Mouse (Mus musculus) intestine, embryonic 14.5 days (tissue): ENCODE data around the gene Foxp1. TPM values are rescaled to one million over a fixed set of nuclear protein-coding genes. Genes with fewer than 3 reads are reported as not detected.

Source experiments
- ATAC-seq: fragments of 200-750 bp; cut with Nextera tagmentation; replicated peaks from 2 replicates; pipeline ENCODE4 v1.8.0; 2017; ENCODE audit warnings: low read depth, moderate number of reproducible peaks, moderate TSS enrichment, moderate library complexity; ENCODE audit not compliant: low FRiP score, low TSS enrichment
- DNase-seq: peaks from one replicate; pipeline ENCODE4 v3.0.0-alpha.2; 2018; ENCODE audit warnings: low spot score
- H3K27ac ChIP-seq: fragments of 300-500 bp; sonication (generic); 2 replicates; pipeline ENCODE4 v1.5.1; 2014; ENCODE audit warnings: low read depth, mild to moderate bottlenecking, control low read depth
- H3K27me3 ChIP-seq: fragments of 300-500 bp; sonication (generic); replicated peaks from 2 replicates; pipeline ENCODE4 v1.6.1; 2014; ENCODE audit warnings: low read length, control low read depth; ENCODE audit not compliant: control insufficient read depth, insufficient read depth
- H3K36me3 ChIP-seq: fragments of 300-500 bp; sonication (generic); 2 replicates; pipeline ENCODE4 v1.6.1; 2014; ENCODE audit warnings: low read length, control low read depth; ENCODE audit not compliant: control insufficient read depth, insufficient read depth
- H3K4me1 ChIP-seq: fragments of 300-500 bp; sonication (generic); replicated peaks from 2 replicates; pipeline ENCODE4 v1.6.1; 2014; ENCODE audit warnings: low read length, control low read depth, mixed read lengths; ENCODE audit not compliant: control insufficient read depth, insufficient read depth
- H3K4me2 ChIP-seq: fragments of 300-500 bp; sonication (generic); 2 replicates; pipeline ENCODE4 v1.6.1; 2014; ENCODE audit warnings: low read length
- H3K4me3 ChIP-seq: fragments of 300-500 bp; sonication (generic); 2 replicates; pipeline ENCODE4 v1.5.1; 2014; ENCODE audit warnings: low read depth, low read length, control low read depth, mixed read lengths
- H3K9ac ChIP-seq: fragments of 300-500 bp; sonication (generic); 2 replicates; pipeline ENCODE4 v1.6.1; 2014; ENCODE audit warnings: mild to moderate bottlenecking, low read length
- H3K9me3 ChIP-seq: fragments of 300-500 bp; sonication (generic); 2 replicates; pipeline ENCODE4 v1.6.1; 2016; ENCODE audit warnings: low read length, control low read depth; ENCODE audit not compliant: control insufficient read depth
- WGBS: fragments of 180-500 bp; shearing (Covaris S2); extraction: QIAGEN DNeasy Blood & Tissue Kit; methylation state at CpG from one replicate; pipeline ENCODE4 v1.1.7; 2014; 5-methylcytosine and 5-hydroxymethylcytosine counted together
- polyA plus RNA-seq: library from polyadenylated mRNA; unstranded; fragments of >200 nt; fragmentation: Nextera tagmentation; extraction: Ambion mirVana; gene quantifications from 2 replicates; pipeline ENCODE4 v1.2.1, GENCODE M21; 2014

Gene Foxp1
- polyA plus RNA-seq, 1 experiment from 2014 or later, result 133 TPM

- Histone ChIP-seq H3K27me3 (no peaks in the 10 kb centered on the region), H3K36me3 (no peaks in the 10 kb centered on the region), H3K9ac (peak overlapping the region; percentile 95), H3K9me3 (no peaks in the 10 kb centered on the region), H3K27ac (peak overlapping the region; percentile 100), H3K4me1 (peaks cover 16% of the 10 kb centered on the region; the same call in 1 of the 2 replicates), H3K4me3 (peak overlapping the region; percentile 88), H3K4me2 (peak overlapping the region; percentile 71)
- ATAC-seq (no peak), DNase-seq (no peak)
- WGBS, result 25% methylated on average over 10 of the region's 10 CpGs
Observed at GRCm38 (mm10) chr6:99523679-99524370, 1.3 kb upstream of the Foxp1 start.

GRCm38 (mm10) chr6:99523109-99523632 is 650 bp upstream of the Foxp1 start:
- peaks cover 16% of the 10 kb centered on the region; the same call in 1 of the 2 replicates for H3K4me1 ChIP-seq
- peak; percentile 48 for ATAC-seq
- H3K4me3 ChIP-seq, result peak overlapping the region; percentile 88
- H3K9me3 ChIP-seq, result no peaks in the 10 kb centered on the region
- H3K36me3 ChIP-seq, result no peaks in the 10 kb centered on the region
- H3K27ac ChIP-seq, result peak overlapping the region; percentile 100
- WGBS, result under 1% methylated on average over 22 of the region's 22 CpGs
- H3K9ac ChIP-seq, result peak overlapping the region; percentile 95
- DNase-seq, result peak; percentile 92
- peak overlapping the region; percentile 71 for H3K4me2 ChIP-seq
- H3K27me3 ChIP-seq, result no peaks in the 10 kb centered on the region

GRCm38 (mm10) chr6:99521641-99522358 is 721 bp downstream of the Foxp1 start:
- peak; percentile 20 for ATAC-seq
- WGBS, result under 1% methylated on average over 63 of the region's 64 CpGs
- peak overlapping the region; percentile 88 for H3K4me3 ChIP-seq

GRCm38 (mm10) chr6:99521038-99521640 is 1.4 kb downstream of the Foxp1 start:
- ATAC-seq (peak; percentile 72), DNase-seq (peak; percentile 88)
- peak overlapping the region; percentile 95 for H3K9ac ChIP-seq
- peaks cover 19% of the 10 kb centered on the region; the same call in 1 of the 2 replicates for H3K4me1 ChIP-seq
- H3K4me2 ChIP-seq, result peak overlapping the region; percentile 71
- H3K9me3 ChIP-seq, result no peaks in the 10 kb centered on the region
- peak overlapping the region; percentile 100 for H3K27ac ChIP-seq
- peak overlapping the region; percentile 88 for H3K4me3 ChIP-seq
- no peaks in the 10 kb centered on the region for H3K36me3 ChIP-seq
- H3K27me3 ChIP-seq, result no peaks in the 10 kb centered on the region
- WGBS, result under 1% methylated on average over 42 of the region's 54 CpGs

More at GRCm38 (mm10) chr6:99521641-99522358, 721 bp downstream of the Foxp1 start:
- H3K9me3 ChIP-seq, result no peaks in the 10 kb centered on the region
- H3K4me1 ChIP-seq, result peaks cover 19% of the 10 kb centered on the region; the same call in 1 of the 2 replicates
- peak; percentile 85 for DNase-seq
- peak overlapping the region; percentile 100 for H3K27ac ChIP-seq
- H3K4me2 ChIP-seq, result peak overlapping the region; percentile 71
- no peaks in the 10 kb centered on the region for H3K36me3 ChIP-seq
- H3K27me3 ChIP-seq, result no peaks in the 10 kb centered on the region
- peak overlapping the region; percentile 95 for H3K9ac ChIP-seq

- under 1% methylated on average over 27 of the region's 27 CpGs for WGBS
- Histone ChIP-seq H3K9ac (peak overlapping the region; percentile 95), H3K4me3 (peak overlapping the region; percentile 88), H3K4me2 (peak overlapping the region; percentile 71), H3K9me3 (no peaks in the 10 kb centered on the region), H3K27me3 (no peaks in the 10 kb centered on the region), H3K27ac (peak overlapping the region; percentile 100), H3K4me1 (peaks cover 23% of the 10 kb centered on the region), H3K36me3 (no peaks in the 10 kb centered on the region)
- DNase-seq (no peak), ATAC-seq (no peak; the same call in 1 of the 2 replicates)
Observed at GRCm38 (mm10) chr6:99520676-99521037, 1.9 kb downstream of the Foxp1 start.

- DNase-seq, result peak; percentile 73
- H3K27me3 ChIP-seq, result no peaks in the 10 kb centered on the region
- WGBS, result 3% methylated on average over 33 of the region's 38 CpGs
Observed at GRCm38 (mm10) chr6:99519806-99520675, 2.5 kb downstream of the Foxp1 start.

GRCm38 (mm10) chr6:99519052-99519451 is 3.5 kb downstream of the Foxp1 start:
- DNase-seq (peak; percentile 63), ATAC-seq (no peak)
- Histone ChIP-seq H3K27me3 (no peaks in the 10 kb centered on the region), H3K9ac (peak overlapping the region; percentile 95), H3K4me2 (peak overlapping the region; percentile 71), H3K9me3 (no peaks in the 10 kb centered on the region), H3K27ac (peak overlapping the region; percentile 100; the same call in 1 of the 2 replicates), H3K36me3 (no peaks in the 10 kb centered on the region), H3K4me1 (peaks cover 16% of the 10 kb centered on the region), H3K4me3 (peak overlapping the region; percentile 88)
- 24% methylated on average over 4 of the region's 4 CpGs for WGBS

More at GRCm38 (mm10) chr6:99519806-99520675, 2.5 kb downstream of the Foxp1 start:
- Histone ChIP-seq H3K4me2 (peak overlapping the region; percentile 71), H3K4me3 (peak overlapping the region; percentile 88), H3K9ac (peak overlapping the region; percentile 95), H3K36me3 (no peaks in the 10 kb centered on the region), H3K27ac (peak overlapping the region; percentile 100), H3K4me1 (peaks cover 21% of the 10 kb centered on the region), H3K9me3 (no peaks in the 10 kb centered on the region)
- no peak; the same call in 1 of the 2 replicates for ATAC-seq
